Mouse (Mus musculus): ENCODE data around the gene Trappc13. TPM values are rescaled to one million over a fixed set of nuclear protein-coding genes. Genes with fewer than 3 reads are reported as not detected.

Trappc13 gene
- polyA plus RNA-seq, 1 experiment, result 1.4 TPM

- TF ChIP-seq GATA1 (IDR thresholded peaks at IDR 0.05; ENCODE audit: low read length), result no peak
These were observed 43.7 kb downstream of the Trappc13 start for GRCm38 (mm10) chr13:104134510-104135085.

- no peak for TF ChIP-seq GATA1 (IDR thresholded peaks at IDR 0.05; ENCODE audit: low read length)
These were observed 45.7 kb downstream of the Trappc13 start for GRCm38 (mm10) chr13:104132561-104132960.

GRCm38 (mm10) chr13:104123662-104124381 is 54.4 kb downstream of the Trappc13 start:
- no peak for TF ChIP-seq GATA1 (IDR thresholded peaks at IDR 0.05; ENCODE audit: low read length)

- no peak for TF ChIP-seq GATA1 (IDR thresholded peaks at IDR 0.05; ENCODE audit: low read length)
These were observed 56.0 kb downstream of the Trappc13 start for GRCm38 (mm10) chr13:104122078-104122840.

DNA sequence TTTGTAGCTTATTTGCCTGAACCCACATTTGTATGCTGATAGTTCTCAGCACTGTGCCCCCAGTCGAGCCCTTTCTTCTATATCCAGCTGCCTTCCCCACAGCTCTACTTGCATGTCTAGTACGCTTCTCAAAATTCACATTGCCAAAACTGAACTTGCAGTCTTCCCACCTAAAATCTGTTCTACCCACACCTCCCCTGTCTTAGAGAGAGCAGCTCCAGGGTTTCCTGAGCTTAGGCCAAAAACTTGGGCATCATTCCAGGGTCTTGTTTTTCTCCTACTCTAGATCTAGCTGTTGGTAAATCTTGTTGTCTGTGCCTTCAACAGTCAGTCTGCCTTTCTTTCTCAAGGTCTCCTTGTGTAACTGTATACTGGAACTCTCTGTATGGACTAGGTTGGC is 63.4 kb downstream of the Trappc13 start:
- no peak for TF ChIP-seq GATA1 (IDR thresholded peaks at IDR 0.05; ENCODE audit: low read length)

- no peak for TF ChIP-seq GATA1 (IDR thresholded peaks at IDR 0.05; ENCODE audit: low read length)
These were observed 64.5 kb downstream of the Trappc13 start for GRCm38 (mm10) chr13:104113782-104114181.

DNA sequence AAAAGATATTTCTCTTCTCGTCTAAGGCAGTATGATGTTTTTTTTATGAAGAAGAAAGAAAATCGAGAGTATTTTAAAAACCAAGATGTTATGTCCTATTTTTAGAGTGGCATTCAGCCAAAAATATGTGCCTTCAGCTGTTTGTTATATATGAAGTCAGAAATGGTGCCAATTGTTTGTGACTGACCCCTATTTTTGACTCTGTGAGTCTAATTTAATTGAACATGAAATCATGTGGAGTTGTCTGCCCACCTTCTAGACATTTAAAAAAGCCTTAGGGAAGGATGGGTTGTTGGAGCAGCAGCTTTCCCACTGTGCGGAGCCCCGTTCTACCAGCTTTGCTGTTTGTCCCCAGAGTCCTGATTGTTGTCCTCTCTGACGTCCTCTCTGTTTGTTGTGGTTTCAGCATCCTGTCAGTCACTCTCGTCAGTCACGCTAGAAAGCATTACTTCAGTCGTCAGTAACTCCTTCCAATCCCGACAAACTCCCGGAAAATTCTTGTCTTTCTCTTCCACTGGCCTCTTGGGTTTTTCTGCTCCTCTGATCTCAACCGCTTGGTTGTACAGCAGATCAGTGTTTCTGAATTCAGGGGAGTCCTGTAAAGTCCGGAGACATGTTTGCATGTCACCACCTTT is 65.9 kb downstream of the Trappc13 start:
- no peak for TF ChIP-seq GATA1 (IDR thresholded peaks at IDR 0.05; ENCODE audit: low read length)

DNA sequence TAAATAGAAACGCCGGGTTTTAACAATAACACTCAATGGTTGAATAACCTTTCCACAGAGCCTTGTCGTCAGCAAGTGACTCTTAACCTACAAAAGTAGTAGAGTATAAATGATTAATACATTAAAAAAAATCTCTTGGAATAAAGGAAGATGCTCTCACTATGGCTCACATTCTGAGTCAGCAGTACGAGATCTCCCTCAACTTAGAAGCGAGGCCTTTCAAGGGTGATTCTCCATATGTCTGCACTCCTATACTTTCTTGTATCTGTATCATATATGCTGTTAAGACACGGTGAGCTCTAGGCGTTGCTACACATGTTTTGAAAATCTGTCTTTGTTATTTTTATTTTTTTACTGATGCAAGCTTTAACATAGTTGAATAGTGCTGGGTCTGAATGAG is 67.7 kb downstream of the Trappc13 start:
- TF ChIP-seq GATA1 (IDR thresholded peaks at IDR 0.05; ENCODE audit: low read length), result no peak

DNA sequence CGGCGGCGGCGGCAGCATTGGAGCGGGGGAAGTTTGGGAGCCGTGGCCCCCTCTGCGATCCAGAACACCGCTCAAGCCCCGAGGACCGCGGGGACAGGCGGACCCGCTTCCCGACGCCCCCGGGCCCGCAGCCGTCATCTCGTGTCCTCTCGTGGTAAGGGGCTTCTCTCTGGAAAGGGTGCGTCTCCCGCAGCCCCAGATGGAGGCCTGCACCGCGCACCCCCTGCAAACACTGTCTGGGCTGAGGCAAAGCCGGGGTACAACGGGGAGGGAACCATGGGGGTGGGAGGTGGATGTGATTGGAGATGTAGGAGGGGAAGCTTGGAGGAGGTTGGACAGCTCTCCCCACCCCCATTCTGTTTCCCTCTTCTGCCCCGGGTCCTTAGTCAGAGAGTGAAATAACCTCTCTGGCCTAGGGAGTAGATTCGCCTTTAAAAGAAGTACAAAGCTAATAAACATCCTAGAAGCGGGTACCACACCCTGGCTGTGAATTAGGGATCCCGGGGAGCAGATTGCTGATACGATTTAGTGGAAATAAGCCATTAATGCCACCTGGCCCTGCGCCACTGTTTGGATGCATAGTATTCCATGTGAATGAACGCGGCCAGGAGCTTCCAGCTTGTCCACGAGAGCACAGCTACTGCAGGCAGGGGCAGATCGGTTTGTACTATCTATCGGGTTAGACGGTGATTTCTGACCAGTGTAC is 68.3 kb downstream of the Trappc13 start:
- no peak for TF ChIP-seq GATA1 (IDR thresholded peaks at IDR 0.05; ENCODE audit: low read length)

- TF ChIP-seq GATA1 (IDR thresholded peaks at IDR 0.05; ENCODE audit: low read length), result no peak
These were observed 68.9 kb downstream of the Trappc13 start, which contains the start of the genes Nln and Sgtb for GRCm38 (mm10) chr13:104109288-104109815. Gene Nln, minus strand, starts transcription at chr13:104109614. Gene Sgtb, plus strand, starts transcription at chr13:104109741.

GRCm38 (mm10) chr13:104108651-104109287 is 69.5 kb downstream of the Trappc13 start:
- no peak for TF ChIP-seq GATA1 (IDR thresholded peaks at IDR 0.05; ENCODE audit: low read length)

DNA sequence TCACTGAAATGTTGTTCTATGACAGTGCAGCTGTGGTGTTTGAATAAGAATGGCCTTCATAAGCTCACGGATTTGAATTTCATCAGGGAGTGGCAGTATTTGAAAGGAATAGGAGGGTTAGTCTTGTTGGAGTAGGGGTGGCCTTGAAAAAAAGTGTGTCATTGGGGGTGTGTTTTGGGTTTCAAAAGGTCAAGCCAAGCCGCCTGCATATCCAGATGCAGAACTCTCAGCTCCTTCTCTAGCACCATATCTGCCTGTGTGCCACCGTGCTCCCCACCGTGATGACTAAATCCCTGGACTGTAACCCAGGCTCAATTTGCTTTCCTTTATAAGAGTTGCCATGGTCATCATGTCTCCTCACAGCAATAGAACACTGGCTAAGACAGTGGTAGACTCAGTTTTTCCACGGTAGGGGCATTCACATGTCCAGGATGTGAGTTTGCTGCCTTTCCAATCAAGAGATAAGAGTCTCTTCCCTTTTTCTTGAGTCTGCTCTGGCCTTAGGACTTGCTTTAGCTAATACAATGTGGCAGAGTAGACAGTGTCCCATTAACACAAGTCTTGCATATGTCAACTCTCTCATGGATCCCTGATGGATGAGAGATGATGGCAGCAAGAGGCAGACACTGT is 76.5 kb downstream of the Trappc13 start:
- TF ChIP-seq GATA1 (IDR thresholded peaks at IDR 0.05; ENCODE audit: low read length), result no peak

DNA sequence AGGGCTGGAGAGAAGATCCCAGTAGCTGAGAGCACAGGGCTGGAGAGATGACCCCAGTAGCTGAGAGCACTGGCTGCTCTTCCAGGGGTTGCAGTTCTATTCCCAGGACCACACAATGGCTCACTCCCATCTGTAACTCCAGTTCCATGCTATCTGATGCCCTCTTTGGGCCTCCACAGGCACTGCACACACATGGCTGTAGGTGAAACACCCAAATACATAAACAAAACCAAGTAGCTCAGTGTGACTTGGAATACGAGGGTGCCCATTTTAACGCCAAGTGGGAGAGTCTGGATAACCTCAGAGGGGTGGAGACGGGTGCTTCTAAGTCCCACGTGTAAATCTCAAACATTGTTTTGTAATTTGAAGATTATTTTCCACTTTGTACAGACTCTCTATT is 77.9 kb downstream of the Trappc13 start:
- TF ChIP-seq GATA1 (IDR thresholded peaks at IDR 0.05; ENCODE audit: low read length), result no peak

- no peak for TF ChIP-seq GATA1 (IDR thresholded peaks at IDR 0.05; ENCODE audit: low read length)
These were observed 81.1 kb downstream of the Trappc13 start for GRCm38 (mm10) chr13:104097190-104097589.

Data from G1E-ER4 (cell line).